Mouse (Mus musculus): Measurements from ENCODE around the gene Myg1.

Myg1 gene

GRCm38 (mm10) chr15:102346444-102346843, 14.9 kb downstream of the Myg1 start:
- DNase-seq = no peak

GRCm38 (mm10) chr15:102350138-102350941, 18.8 kb downstream of the Myg1 start, which contains the start of gene Aaas:
Aaas (minus strand) TSS chr15:102350771.
- peak; percentile 86 to 93 for DNase-seq

- DNase-seq = no peak
Measured at GRCm38 (mm10) chr15:102350942-102351291, 19.4 kb downstream of the Myg1 start.

GRCm38 (mm10) chr15:102352177-102352576, 20.7 kb downstream of the Myg1 start:
- DNase-seq = no peak

GRCm38 (mm10) chr15:102353986-102354385, 22.5 kb downstream of the Myg1 start:
- no peak for DNase-seq

GRCm38 (mm10) chr15:102355134-102355870, 23.8 kb downstream of the Myg1 start:
- peak in 1 of 2 experiments; percentile 24 for DNase-seq

GRCm38 (mm10) chr15:102355871-102356441, 24.4 kb downstream of the Myg1 start:
- DNase-seq = no peak

- DNase-seq = no peak
Measured at GRCm38 (mm10) chr15:102356501-102357325, 25.2 kb downstream of the Myg1 start.

- DNase-seq = no peak
Measured at GRCm38 (mm10) chr15:102358126-102358525, 26.6 kb downstream of the Myg1 start.

- DNase-seq = no peak
Measured at GRCm38 (mm10) chr15:102358834-102359233, 27.3 kb downstream of the Myg1 start.

GRCm38 (mm10) chr15:102362648-102363047, 31.1 kb downstream of the Myg1 start:
- no peak for DNase-seq

- no peak for DNase-seq
Measured at GRCm38 (mm10) chr15:102364678-102365077, 33.2 kb downstream of the Myg1 start.

- no peak for DNase-seq
Measured at GRCm38 (mm10) chr15:102366238-102366637, 34.7 kb downstream of the Myg1 start.

- no peak for DNase-seq
Measured at GRCm38 (mm10) chr15:102366733-102367344, 35.3 kb downstream of the Myg1 start, which contains the start of gene Sp7. Sp7 (minus strand) TSS chr15:102367182.

- no peak for DNase-seq
Measured at GRCm38 (mm10) chr15:102369972-102370371, 38.5 kb downstream of the Myg1 start.

- no peak for DNase-seq
Measured at GRCm38 (mm10) chr15:102370727-102371126, 39.2 kb downstream of the Myg1 start.

GRCm38 (mm10) chr15:102376453-102377162, 45.1 kb downstream of the Myg1 start:
- DNase-seq = peak; percentile 29 to 48

GRCm38 (mm10) chr15:102377163-102377543, 45.6 kb downstream of the Myg1 start:
- DNase-seq = peak; percentile 66 to 86

GRCm38 (mm10) chr15:102377810-102378262, 46.3 kb downstream of the Myg1 start:
- peak in 1 of 2 experiments; percentile 11 for DNase-seq

GRCm38 (mm10) chr15:102381575-102381974, 50.1 kb downstream of the Myg1 start:
- DNase-seq = peak; percentile 55 to 78

- no peak for DNase-seq
Measured at GRCm38 (mm10) chr15:102383671-102384070, 52.2 kb downstream of the Myg1 start.
